Mouse (Mus musculus): ENCODE data around the gene Smyd3.

DNA sequence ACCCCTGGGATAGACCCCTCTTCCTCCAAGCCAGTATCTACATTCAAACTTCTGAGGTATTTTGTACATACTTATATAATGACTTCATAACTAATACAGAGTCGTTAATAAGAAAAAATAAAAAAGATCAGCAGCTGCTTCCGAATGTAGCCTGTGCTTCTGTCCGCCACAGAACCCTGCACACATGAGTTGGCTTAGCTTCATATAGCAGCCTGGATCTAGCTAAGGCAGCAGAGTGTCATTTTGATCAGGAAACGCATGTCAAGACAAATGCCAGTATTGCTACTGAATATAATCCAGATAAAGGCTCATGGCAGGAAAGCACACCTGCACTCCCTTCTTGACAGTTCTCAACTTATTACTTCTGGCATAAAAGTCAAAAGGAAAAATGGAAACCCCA, 306.5 kb downstream of the Smyd3 start:
- no peak for TF ChIP-seq CTCF (IDR thresholded peaks at IDR 0.05; ENCODE audit: control insufficient read depth, insufficient read depth, insufficient read length)
- no peak for TF ChIP-seq CEBPB (IDR thresholded peaks at IDR 0.05; ENCODE audit: low read depth)
- TF ChIP-seq USF1 (IDR thresholded peaks at IDR 0.05; ENCODE audit: low read depth) = no peak

Data from C2C12 (cell line).